Mouse (Mus musculus): ENCODE results near the gene Bhlhb9. TPM values are rescaled to one million over a fixed set of nuclear protein-coding genes. Genes with fewer than 3 reads are reported as not detected.
"Not testable (repeated sequence)": the region's sequence is repeated elsewhere in the genome, so short reads cannot be mapped to it uniquely, and the experiment has no call there.

The Bhlhb9 gene
- polyA plus RNA-seq, 1 experiment: 5.7 TPM

GRCm38 (mm10) chrX:135839397-135840391, 42.3 kb downstream of the Bhlhb9 start:
- H3K4me1 ChIP-seq (ENCODE audit: control insufficient read depth, insufficient read depth, insufficient read length, low read length); H3K27ac ChIP-seq (replicated peaks; ENCODE audit: low read depth, low read length); H3K4me3 ChIP-seq (ENCODE audit: insufficient read depth, low read depth, low read length): not testable (repeated sequence)

GRCm38 (mm10) chrX:135866806-135867205, 69.4 kb downstream of the Bhlhb9 start:
- not testable (repeated sequence) for H3K27ac ChIP-seq (replicated peaks; ENCODE audit: low read depth, low read length); H3K4me3 ChIP-seq (ENCODE audit: insufficient read depth, low read depth, low read length); H3K4me1 ChIP-seq (ENCODE audit: control insufficient read depth, insufficient read depth, insufficient read length, low read length)

- Histone ChIP-seq H3K4me3 (ENCODE audit: insufficient read depth, low read depth, low read length) (no peak overlapping the region), H3K4me1 (ENCODE audit: control insufficient read depth, insufficient read depth, insufficient read length, low read length) (no peaks in the 10 kb centered on the region), H3K27ac (replicated peaks; ENCODE audit: low read depth, low read length) (no peak overlapping the region)
Measured at GRCm38 (mm10) chrX:135876679-135877078, 79.3 kb downstream of the Bhlhb9 start.

GRCm38 (mm10) chrX:135879626-135880025, 82.2 kb downstream of the Bhlhb9 start:
- Histone ChIP-seq H3K27ac (replicated peaks; ENCODE audit: low read depth, low read length) (no peak overlapping the region), H3K4me3 (ENCODE audit: insufficient read depth, low read depth, low read length) (no peak overlapping the region), H3K4me1 (ENCODE audit: control insufficient read depth, insufficient read depth, insufficient read length, low read length) (no peaks in the 10 kb centered on the region)

GRCm38 (mm10) chrX:135885411-135886233, 88.2 kb downstream of the Bhlhb9 start:
- no peak overlapping the region; the same call in 1 of the 2 replicates for H3K27ac ChIP-seq (replicated peaks; ENCODE audit: low read depth, low read length)
- peak overlapping the region; percentile 81 for H3K4me3 ChIP-seq (ENCODE audit: insufficient read depth, low read depth, low read length)
- no peaks in the 10 kb centered on the region for H3K4me1 ChIP-seq (ENCODE audit: control insufficient read depth, insufficient read depth, insufficient read length, low read length)

- H3K27ac ChIP-seq (replicated peaks; ENCODE audit: low read depth, low read length): no peak overlapping the region
Measured at GRCm38 (mm10) chrX:135886234-135886585, 88.8 kb downstream of the Bhlhb9 start.

GRCm38 (mm10) chrX:135916580-135916979, 119.2 kb downstream of the Bhlhb9 start:
- Histone ChIP-seq H3K27ac (replicated peaks; ENCODE audit: low read depth, low read length) (no peak overlapping the region), H3K4me3 (ENCODE audit: insufficient read depth, low read depth, low read length) (no peak overlapping the region), H3K4me1 (ENCODE audit: control insufficient read depth, insufficient read depth, insufficient read length, low read length) (no peaks in the 10 kb centered on the region)

More at GRCm38 (mm10) chrX:135886234-135886585, 88.8 kb downstream of the Bhlhb9 start:
- H3K4me3 ChIP-seq (ENCODE audit: insufficient read depth, low read depth, low read length): peak overlapping the region; percentile 81
- H3K4me1 ChIP-seq (ENCODE audit: control insufficient read depth, insufficient read depth, insufficient read length, low read length): no peaks in the 10 kb centered on the region

GRCm38 (mm10) chrX:135917116-135917515, 119.7 kb downstream of the Bhlhb9 start:
- Histone ChIP-seq H3K27ac (replicated peaks; ENCODE audit: low read depth, low read length) (no peak overlapping the region), H3K4me1 (ENCODE audit: control insufficient read depth, insufficient read depth, insufficient read length, low read length) (no peaks in the 10 kb centered on the region), H3K4me3 (ENCODE audit: insufficient read depth, low read depth, low read length) (no peak overlapping the region)

GRCm38 (mm10) chrX:135922162-135922561, 124.8 kb downstream of the Bhlhb9 start:
- Histone ChIP-seq H3K27ac (replicated peaks; ENCODE audit: low read depth, low read length) (no peak overlapping the region), H3K4me1 (ENCODE audit: control insufficient read depth, insufficient read depth, insufficient read length, low read length) (no peaks in the 10 kb centered on the region), H3K4me3 (ENCODE audit: insufficient read depth, low read depth, low read length) (no peak overlapping the region)

- Histone ChIP-seq H3K4me1 (ENCODE audit: control insufficient read depth, insufficient read depth, insufficient read length, low read length) (no peaks in the 10 kb centered on the region), H3K4me3 (ENCODE audit: insufficient read depth, low read depth, low read length) (no peak overlapping the region), H3K27ac (replicated peaks; ENCODE audit: low read depth, low read length) (no peak overlapping the region)
Measured at GRCm38 (mm10) chrX:135925911-135926310, 128.5 kb downstream of the Bhlhb9 start.

GRCm38 (mm10) chrX:135928588-135928987, 131.2 kb downstream of the Bhlhb9 start:
- H3K4me1 ChIP-seq (ENCODE audit: control insufficient read depth, insufficient read depth, insufficient read length, low read length): no peaks in the 10 kb centered on the region
- H3K4me3 ChIP-seq (ENCODE audit: insufficient read depth, low read depth, low read length): no peak overlapping the region
- H3K27ac ChIP-seq (replicated peaks; ENCODE audit: low read depth, low read length): no peak overlapping the region

- Histone ChIP-seq H3K4me3 (ENCODE audit: insufficient read depth, low read depth, low read length) (no peak overlapping the region), H3K27ac (replicated peaks; ENCODE audit: low read depth, low read length) (no peak overlapping the region), H3K4me1 (ENCODE audit: control insufficient read depth, insufficient read depth, insufficient read length, low read length) (no peaks in the 10 kb centered on the region)
Measured at GRCm38 (mm10) chrX:135936452-135936851, 139.1 kb downstream of the Bhlhb9 start.

Data from brown adipose tissue, adult 24 weeks (tissue).